Mouse (Mus musculus) small intestine, adult 2 months (tissue): ENCODE results near the gene Tac2.

ENCODE experiments used
- CTCF ChIP-seq: fragments of 200-500 bp; IDR thresholded peaks from 2 replicates; pipeline ENCODE4 v1.5.1; 2012; ENCODE audit warnings: low read depth, mild to moderate bottlenecking, control low read depth, inconsistent platforms, low read length, moderate library complexity, mixed read lengths; ENCODE audit not compliant: insufficient replicate concordance, insufficient read length; ENCODE audit errors: extremely low read depth
- POLR2A ChIP-seq: fragments of 200-500 bp; IDR thresholded peaks from 2 replicates; pipeline ENCODE4 v1.6.1; 2012; ENCODE audit warnings: low read depth, mild to moderate bottlenecking, control low read depth, inconsistent platforms, low read length, moderate library complexity

DNA sequence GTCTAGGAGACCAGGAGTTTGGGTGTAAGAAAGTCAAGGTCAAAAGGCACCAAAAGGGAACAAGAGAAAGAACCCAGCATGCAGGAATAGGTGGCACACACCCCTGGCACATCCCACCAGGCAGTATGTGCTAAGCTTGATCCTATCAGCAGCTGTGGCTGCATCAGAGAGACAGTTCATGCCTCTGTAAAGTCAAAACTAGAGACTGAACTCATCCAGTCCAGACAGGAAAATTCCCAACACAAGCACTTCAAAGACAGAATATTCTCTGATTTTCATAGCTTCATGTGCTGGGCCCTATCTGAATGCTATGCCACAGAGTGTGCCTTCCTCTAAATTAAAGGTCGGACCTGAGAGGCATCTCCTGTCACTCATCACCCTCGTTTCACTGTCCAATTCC, 13.3 kb downstream of the Tac2 start:
- TF ChIP-seq CTCF = no peak
- TF ChIP-seq POLR2A = no peak
